Mouse (Mus musculus) cerebellum, adult 11 months (tissue): ENCODE data around the gene Dennd2c.
"Not testable (repeated sequence)": the region's sequence is repeated elsewhere in the genome, so short reads cannot be mapped to it uniquely, and the experiment has no call there.

Experiments used
- DNase-seq: peaks from one replicate; pipeline ENCODE4 v3.0.0; 2022

Dennd2c gene

DNA sequence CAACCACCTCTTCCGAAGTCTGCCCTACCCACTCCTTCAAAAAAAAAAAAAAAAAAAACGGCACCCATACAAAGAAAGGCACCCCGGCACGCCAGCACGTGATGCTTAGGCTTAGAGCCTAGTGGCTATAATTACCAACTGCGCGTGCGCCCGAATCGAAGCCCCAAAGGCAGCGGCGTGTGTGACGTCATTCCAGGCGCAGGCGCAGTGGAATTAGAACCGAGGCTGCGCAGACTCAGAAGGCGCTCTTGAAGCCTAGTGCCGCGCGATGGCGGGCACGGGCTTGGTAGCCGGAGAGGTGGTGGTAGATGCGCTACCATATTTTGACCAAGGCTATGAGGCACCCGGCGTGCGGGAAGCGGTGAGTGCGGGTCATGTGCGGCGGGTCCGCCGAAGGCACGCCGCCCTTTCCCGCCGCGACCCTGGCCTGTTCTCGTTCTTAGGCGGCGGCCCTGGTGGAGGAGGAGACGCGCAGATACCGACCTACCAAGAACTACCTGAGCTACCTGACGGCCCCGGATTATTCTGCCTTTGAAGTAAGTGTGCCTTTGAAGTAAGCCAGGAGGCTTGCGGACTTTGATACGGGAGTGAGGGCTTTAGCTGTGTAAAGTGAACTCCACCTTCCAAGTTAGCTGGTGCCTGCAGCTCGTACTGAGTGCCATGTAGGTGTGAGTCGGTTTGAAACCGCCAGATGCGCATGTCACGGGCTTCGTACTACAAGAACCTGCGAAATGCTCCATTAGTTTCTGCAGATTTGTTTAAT is 69.3 kb downstream of the Dennd2c start, which contains the start of gene Bcas2:
Bcas2 (plus strand) TSS at position 151 of the 763 bp plus-strand sequence.
- peak; percentile 98 for DNase-seq

DNA sequence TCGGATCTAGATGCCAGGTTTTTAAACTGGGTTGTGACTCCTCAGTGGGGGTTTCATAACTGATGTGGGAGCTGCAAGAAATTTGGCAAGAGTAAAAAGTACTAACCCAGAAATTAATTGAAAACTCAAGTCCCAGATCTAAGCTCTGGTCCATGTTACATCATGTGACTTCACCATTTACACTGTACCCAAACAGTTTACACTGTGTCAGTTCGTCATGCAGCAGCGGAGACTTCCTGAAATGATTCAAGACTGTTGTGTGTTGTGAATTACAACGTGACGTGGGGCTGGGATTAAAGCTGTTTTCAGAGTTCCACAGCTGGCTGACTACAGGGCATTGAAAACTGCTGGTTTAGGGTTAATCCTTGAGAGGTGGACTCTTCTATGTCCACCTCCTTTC is 70.2 kb downstream of the Dennd2c start:
- no peak for DNase-seq

DNA sequence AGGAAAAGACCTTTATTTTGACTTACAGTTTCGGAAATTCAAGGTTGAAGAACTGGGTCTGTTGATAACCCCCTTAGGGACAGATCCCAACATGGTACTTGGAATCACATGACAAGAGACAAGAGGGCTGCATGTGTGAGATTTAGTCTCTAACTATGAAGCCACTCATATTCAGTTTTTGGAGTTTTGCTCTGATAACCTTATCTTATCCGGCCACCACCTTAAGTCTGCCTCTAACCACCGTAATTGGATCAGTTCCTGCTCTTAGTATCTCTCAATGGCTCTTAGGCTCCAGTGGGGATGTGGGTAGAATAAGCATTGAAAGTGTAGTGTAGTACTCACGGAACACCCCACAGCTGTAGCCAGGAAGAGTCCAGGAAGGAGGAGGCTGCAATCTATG is 74.3 kb downstream of the Dennd2c start:
- no peak for DNase-seq

DNA sequence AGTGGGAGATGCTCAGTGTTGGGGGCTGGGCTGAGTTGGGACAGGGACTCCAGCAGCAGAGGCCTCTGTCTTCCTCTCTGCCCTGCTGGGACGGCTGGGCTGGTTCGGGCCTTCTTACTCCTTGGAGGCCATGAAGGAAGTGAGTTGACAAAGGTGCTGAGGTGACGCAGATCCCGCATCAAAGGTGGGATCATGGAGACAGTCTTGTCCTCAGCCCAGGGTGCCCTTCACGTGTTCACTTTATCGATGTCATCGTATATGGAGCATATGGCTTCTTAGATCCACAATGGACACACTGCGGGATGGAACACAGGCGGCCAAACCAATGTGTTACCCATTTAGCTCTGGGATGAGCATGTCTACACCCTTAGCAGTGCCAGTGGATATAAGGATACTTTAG is 77.1 kb downstream of the Dennd2c start:
- no peak for DNase-seq

DNA sequence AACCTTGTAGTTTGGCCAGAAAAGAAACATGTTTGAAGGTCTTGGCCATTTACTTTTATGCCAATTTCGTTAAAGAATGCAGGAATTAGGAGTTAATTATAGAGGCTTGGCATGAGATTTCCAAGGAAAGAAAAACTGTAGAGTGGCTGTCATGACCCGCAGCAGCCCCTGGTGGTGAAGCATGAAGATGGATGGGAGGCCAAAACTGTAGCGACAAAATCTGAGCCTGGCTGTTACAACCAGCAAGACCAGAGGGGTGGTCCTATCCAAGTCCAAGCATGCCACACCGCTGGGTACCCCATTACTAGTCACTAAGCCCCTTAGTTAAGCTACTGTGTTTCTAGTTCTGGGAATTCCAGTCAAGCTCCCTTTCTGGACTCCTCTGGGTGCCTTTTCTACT is 78.8 kb downstream of the Dennd2c start:
- DNase-seq: no peak

DNA sequence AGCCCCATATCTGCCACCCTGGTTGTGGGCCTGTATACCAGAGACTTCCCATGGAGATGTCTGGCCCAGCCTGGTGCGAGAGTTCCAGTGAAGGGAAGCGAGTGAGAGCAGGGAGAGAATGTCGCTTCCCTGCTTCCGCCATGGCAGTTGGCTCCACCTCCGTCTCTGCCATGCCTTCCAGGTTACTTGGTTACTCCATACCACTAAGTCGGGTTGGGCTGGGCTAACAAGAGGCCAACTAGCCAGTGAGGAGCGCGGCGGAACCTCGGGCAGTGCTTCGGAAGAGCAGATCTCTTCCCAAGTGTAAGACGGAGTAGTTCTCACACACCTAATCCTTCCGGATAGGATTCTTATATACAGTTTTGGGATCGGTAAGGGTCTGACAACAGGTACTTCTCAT is 80.4 kb downstream of the Dennd2c start:
- no peak for DNase-seq

DNA sequence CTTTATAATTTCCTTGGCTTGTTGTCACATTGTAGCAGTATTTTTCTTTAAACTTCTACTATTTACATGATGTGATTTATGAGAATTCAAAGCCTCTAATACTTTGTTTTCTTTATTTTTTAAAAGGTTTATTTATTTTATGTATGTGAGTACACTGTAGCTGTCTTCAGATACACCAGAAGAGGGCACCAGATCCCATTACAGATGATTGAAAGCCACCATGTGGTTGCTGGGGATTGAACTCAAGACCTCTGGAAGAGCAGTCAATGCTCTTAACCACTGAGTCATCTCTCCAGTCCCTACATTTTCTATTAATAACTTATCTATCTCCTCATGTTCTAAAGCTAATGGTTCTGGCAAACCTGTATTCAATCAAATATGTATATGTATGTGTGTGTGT is 82.1 kb downstream of the Dennd2c start:
- not testable (repeated sequence) for DNase-seq

DNA sequence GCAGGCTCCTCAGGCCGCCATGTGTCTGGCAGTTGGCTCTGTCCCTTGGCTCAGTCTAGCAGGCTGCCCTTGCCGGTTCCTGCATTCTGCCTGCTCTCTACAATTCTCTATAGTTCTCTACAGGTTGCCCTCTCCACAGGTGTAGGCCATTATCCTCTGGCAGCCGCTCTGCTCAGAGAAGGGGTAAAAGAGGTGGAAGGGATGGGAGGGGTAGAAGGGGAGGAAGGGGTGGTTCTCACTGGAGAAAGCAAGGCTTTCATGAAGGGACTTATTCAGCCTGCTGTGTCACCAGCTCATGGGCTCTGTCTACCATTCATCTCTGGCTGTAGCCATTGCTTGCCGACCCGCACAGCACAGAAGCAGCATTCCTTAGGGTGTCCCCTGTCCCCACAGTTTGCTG is 86.0 kb downstream of the Dennd2c start:
- no peak for DNase-seq

DNA sequence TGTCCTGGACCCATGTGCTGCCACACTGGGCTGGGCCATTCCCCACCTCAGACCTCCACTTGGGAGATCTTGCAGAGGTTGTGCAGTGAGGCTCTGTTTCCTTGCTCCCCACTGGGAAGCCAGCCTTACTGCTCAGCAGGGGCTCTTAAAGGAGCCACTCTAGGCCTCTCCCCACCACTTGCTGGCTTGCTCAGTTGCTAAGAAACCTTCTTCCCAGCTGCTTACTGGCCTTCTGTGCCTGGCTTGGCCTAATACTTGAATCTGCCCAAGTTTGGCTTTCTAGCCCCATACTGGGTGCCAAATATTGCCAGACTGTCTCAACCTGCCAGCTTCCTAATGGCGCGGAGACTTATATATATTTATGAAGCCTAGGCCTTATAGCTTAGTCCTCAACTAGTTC is 86.5 kb downstream of the Dennd2c start:
- DNase-seq: no peak

DNA sequence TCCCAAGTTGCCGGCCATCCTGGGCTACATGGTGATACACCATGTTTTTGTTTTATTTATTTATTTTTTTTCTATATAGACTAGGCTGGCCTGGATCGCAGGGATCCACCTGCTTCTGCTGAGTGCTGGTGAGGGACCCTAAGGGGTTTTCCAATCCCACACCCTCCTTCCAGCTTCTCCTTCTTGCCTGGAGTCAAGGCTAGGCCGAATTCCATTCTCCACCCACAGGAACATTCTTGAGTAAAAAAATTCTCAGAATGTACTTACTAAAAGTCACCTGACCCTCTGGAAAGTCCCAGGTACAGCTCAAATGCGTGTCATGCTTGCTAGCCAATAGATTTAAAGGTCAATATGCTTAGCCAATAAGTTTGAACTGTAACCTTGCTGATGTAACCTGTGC is 89.8 kb downstream of the Dennd2c start:
- DNase-seq: no peak

DNA sequence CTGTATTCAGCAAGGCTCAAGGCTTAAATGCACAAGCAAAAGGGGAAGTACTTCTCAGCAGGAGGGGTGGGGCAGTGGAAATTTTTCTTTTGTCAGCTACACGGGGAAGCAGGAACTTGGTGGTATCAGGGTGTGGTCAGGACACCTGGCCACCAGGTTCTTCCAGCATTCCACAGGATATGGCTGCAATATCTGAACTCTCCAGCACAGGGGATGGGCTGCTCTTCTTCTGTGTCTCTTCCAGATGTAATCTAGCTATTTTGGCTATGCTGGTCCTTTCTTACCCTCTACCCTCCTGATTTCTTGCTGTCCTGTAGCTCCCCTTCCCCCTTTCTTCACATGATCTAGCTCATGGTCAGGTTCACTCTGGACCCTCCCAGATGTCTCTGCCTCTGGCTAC is 90.8 kb downstream of the Dennd2c start:
- no peak for DNase-seq

DNA sequence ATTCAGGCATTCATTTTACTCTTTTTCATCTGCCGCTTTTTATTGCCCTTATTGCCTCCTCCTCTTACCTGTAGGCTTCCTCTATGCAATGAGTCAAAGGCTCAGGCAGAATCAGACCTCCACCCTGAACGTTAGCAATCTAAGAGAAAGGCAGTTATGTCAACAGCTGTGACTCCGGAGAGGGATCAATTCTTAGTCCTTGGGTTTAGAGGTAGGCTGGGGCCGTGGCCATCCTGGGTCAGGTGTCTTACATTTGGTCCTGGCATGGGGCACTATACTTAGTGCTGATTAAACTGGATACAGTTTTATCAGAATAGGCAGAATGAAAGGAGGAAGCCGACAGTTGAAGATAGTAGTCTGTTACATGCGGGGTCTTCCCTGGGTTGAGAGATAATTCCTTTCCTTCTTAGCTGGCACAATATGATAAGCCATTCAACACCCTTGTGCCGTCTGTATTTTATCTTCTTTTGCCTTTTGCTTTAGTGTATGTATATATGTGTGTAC is 94.0 kb downstream of the Dennd2c start:
- no peak for DNase-seq

DNA sequence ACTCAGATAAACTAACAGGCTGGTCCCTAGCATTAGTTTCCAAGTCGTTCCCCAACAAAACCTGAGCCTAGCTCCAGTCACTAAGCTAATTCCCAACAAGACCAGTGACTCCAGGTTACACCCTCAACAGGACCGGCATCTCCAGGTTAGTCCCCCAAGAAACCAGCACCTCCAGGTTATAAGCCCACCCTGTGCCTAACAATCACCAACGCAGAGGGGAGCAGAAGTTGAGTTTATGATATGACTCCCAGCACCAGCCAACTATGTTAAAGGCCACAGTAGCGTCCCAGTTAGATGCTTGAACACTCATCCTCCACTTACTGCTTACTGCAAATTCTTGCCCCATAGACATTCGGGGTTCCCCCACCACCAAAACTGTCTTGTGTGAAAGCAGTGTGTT is 97.0 kb downstream of the Dennd2c start:
- DNase-seq: no peak

DNA sequence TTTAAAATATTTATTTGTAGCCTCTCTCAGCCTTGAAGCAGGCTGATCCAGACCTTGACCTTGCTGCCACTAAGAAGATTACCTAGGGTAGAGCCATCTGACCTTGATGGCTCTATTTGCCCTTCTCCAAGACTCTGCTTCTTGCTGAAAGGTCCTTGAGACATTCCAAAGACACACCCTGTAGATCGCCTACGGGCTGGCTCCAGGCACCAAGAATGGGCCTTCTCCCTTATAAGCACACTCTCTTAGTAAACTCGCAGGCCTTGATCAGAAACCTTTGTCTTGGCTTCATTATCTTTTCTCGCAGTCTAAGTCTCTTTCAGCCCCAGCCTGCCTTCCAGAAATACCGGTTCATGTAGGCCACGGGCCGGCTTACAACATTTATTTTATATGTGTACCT is 98.7 kb downstream of the Dennd2c start:
- DNase-seq: not testable (repeated sequence)

DNA sequence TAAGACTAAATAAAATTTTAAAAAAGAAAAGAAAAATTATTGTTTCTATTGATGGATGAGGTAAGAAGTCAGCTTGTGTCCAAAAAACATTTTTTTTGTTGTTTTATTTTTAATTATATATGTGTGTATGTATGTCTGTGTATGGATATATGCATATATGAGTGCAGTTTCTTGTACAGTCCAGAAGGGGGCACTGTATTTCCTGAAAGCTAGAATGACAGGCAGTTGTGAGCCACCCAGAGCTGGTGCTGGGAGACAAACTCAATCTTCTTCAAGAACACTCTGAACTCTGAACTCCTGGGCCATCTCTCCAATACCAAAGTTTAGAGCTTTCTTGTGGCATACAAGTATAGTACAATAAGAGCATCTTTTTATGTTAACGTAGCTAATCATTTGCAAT is 101.2 kb downstream of the Dennd2c start:
- DNase-seq: no peak

DNA sequence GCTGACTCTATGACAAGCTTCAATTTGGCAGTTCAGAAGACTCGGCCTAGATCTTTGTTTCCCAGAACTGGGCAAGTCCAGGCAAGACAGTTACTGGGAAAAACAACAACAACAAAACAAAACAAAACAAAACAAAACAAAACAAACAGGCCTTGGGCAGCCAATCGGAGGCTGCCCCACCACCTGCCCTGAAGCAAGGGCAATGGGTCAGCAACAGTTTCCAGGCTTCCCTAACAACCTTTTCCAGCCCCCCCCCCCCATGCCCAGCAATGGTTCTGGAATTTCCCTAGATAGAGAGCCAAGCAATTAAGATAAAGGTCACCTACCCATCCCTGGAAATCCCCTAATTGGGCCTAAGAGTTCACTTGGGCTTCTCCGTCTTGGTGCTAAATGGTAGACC is 102.0 kb downstream of the Dennd2c start:
- no peak for DNase-seq

DNA sequence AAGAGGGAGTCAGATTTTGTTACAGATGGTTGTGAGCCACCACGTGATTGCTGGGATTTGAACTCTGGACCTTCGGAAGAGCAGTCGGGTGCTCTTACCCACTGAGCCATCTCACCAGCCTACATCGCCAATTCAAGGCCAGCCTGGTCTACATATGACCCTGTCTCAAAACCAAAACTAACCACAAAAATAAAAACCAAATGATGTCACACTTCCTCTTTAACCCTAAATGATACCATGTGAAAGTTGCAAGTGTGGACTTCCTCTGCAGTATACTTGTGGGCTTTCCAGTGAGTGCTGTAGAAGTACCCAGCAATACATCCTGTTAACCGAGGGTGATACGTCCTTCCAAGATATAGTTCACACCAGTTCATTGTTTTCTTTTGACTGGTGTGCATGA is 104.0 kb downstream of the Dennd2c start:
- no peak for DNase-seq

DNA sequence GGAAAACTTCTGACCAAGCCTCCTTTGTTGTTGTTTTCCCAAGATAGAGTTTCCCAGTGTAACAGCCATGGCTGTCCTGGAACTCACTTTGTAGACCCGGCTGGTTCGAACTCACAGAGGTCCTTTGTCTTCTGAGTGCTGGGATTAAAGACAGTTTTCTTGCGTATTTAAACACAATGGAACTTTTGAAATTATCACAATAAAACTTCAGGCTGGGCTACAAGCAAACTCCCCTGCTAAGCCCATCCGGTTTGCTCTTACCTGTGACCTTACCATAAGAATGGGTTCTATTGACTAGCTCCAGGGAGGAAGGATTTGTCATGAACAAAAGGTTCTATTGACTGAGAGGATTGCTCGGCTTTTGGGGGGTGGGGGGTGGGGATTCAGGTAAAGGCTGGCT is 105.3 kb downstream of the Dennd2c start:
- DNase-seq: no peak

DNA sequence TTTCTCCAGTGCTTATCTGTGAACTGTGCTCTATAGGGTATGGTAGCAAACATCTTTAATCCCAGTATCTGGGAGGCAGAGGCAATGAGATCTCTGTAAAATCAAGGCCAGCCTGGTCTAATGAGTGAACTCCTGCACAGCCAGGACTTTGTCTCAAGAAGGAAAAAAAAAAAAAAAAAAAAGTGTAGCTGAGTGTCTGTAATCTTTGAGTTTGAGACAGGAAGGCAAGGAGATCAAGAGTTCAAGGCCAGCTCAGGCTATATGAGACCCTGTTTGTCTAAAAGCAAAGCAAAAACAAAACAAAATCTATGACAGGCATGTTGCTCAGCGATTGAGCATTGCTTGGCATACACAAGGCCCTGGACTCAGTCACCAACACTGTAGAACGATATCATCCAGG is 105.8 kb downstream of the Dennd2c start:
- DNase-seq: no peak

DNA sequence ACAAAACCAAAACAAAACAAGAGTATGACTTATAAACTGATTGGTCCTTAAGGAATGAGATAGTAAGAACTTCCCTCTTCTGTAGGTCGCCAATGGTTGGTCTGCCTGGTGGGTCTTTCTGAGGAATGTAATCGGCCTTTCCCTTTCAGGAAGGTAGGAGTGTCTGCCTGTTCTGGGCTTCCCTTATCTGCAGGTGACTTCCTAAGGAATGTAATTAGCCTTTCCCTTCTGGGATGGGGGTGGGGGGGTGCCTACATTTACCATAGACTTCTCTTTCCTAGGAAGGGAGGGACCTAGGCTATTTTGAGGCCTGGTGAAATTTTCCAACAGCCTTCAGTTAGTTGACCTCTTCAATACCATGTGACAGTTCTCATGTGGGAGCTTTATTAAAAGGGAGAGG is 108.7 kb downstream of the Dennd2c start:
- no peak for DNase-seq

DNA sequence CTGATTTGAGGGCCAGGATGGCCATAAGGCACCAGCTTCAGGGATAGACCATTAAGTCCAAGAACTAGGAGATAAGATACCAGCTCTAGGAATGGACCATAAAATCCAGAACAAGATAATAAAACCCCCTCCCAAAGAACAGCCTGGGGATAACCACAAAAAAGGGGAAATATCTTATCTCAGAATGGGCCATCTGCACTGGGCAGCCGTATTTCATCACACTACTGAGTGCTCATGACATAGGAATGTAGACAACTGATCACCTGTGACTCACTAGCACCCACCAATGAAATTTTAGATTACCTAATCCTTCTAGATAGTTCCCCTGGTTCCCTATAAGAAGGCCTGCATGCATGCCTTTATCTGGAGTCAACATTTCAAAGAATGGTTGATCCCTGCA is 109.7 kb downstream of the Dennd2c start:
- no peak for DNase-seq

DNA sequence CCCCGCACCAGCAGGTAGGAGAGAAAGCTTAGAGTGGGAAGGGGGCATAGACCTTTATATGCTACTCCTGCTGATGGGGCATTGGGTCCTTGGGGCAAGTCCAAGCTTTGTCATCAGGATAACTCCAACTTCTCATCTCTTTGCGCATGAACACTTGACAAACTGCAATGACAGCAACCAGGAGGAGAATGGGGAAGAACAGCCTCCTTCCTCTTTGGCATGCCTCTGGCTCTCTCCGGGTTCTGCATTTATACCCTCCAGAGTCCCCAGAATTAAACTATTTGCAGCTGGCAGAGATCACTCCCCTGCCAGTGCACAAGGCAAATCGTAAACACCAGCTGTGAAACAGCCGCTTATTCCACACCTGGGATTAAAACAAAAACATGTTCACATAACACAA is 111.1 kb downstream of the Dennd2c start:
- DNase-seq: no peak

DNA sequence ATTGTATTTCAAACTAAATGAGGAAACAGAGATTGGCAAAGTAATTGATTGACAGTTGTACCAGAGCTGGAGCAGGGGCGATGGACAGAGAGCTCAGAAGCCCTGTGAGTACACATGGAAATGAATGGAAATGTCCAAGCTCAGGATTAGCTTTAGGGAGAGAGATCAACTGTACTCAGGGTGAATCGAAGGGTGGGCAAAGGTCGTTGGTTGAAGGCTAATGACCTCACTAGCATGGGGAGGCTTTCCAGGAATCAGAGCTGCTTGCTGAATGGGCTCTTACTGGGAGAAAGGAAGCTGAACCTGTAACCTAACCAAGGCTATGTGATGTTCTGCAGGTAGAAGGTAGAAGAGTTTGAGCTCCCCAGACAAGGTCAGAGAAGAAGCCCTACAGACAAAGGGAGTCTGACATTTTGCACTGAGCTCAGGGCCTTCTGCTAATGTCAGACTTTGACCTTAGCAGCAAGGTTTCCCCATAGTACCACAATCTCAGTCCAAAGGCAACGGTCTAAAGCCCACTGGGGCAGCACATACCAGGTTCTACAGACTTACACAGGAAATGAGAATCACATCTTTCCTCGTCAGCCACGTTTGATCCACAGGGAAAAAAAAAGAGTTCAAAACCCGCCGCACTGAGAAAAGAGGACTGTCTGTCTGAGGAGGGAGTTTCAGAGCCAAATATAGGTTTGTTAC is 112.3 kb downstream of the Dennd2c start:
- no peak for DNase-seq

DNA sequence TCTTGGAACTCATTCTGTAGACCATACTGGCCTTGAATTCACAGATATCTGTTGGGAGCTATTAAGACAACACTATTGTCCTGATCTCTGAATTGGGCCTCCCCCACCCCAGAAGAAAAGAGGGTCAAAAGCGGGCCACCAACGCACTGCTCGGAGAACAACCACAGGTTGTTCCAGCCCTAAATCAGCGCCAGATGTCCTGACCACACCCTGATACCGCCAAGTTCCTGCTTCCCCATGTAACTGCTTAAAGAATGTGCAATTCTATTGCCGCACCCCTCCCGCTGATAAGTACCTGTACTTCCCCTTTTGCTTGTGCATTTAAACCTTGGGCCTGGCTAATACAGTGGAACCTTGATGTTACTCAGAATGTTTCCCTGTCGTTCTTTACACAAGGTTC is 113.0 kb downstream of the Dennd2c start:
- DNase-seq: not testable (repeated sequence)
